Mouse (Mus musculus): ENCODE data around the gene Csnka2ip.

DNA sequence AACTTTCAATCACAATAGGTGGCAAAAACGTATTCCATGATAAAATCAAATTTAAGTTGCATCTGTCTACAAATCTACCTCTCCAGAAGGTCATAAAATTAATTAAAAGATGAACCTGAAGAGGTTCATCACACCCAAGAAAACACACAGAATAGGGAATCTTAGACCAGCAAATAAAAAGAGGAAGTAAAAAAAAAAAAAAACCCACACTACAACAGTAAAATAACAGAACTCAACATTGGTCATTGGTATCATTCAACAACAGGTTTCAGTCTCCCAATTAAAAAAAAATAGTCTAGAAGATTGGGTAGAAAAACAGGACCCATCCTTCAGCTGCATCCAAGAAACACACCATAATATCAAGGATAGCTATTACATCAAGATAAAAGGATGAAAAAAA, 32.9 kb upstream of the Csnka2ip start:
- TF ChIP-seq CTCF (IDR thresholded peaks at IDR 0.05; ENCODE audit: low read depth, low read length) (no peak), POLR2A (IDR thresholded peaks at IDR 0.05; ENCODE audit: extremely low read depth, insufficient read depth, low read length) (no peak)

Measured in liver, adult 2 months (tissue).